Mouse (Mus musculus) MEL (cell line): ENCODE data around the gene Apobec3.

Source experiments
- CTCF ChIP-seq, 3 experiments: IDR thresholded peaks in 2 of 3; conservative IDR thresholded peaks in 1 of 3; 2 replicates each; pipeline ENCODE4 v1.5.1; 2011 to 2012; ENCODE audit warnings: low read length in 3 of 3, low read depth in 2 of 3, mild to moderate bottlenecking in 2 of 3, improper control_type of control experiment in 1 of 3, inconsistent platforms in 1 of 3, mixed read lengths in 1 of 3, moderate library complexity in 1 of 3; ENCODE audit not compliant: control insufficient read depth in 1 of 3, insufficient read depth in 1 of 3, poor library complexity in 1 of 3, severe bottlenecking in 1 of 3
- EP300 ChIP-seq, 2 experiments: IDR thresholded peaks; 2 replicates each; pipeline ENCODE4 v1.6.1; 2011; ENCODE audit warnings: improper control_type of control experiment in 2 of 2, low read length in 2 of 2, low read depth in 1 of 2, mild to moderate bottlenecking in 1 of 2
- GATA1 ChIP-seq: IDR thresholded peaks from 2 replicates; pipeline ENCODE4 v1.6.1; 2011; ENCODE audit warnings: low read depth, low read length, improper control_type of control experiment
- HCFC1 ChIP-seq: IDR thresholded peaks from 2 replicates; pipeline ENCODE4 v1.6.1; 2012; ENCODE audit warnings: low read depth, mild to moderate bottlenecking, inconsistent platforms, low read length, improper control_type of control experiment, moderate library complexity
- MAX ChIP-seq: IDR thresholded peaks from 2 replicates; pipeline ENCODE4 v1.6.1; 2011; ENCODE audit warnings: low read length, improper control_type of control experiment
- MAZ ChIP-seq: IDR thresholded peaks from 2 replicates; pipeline ENCODE4 v1.6.1; 2012; ENCODE audit warnings: low read depth, mild to moderate bottlenecking, inconsistent platforms, low read length, improper control_type of control experiment
- POLR2A ChIP-seq, 2 experiments: IDR thresholded peaks; 2 replicates each; pipeline ENCODE4 v1.6.1; 2011 to 2012; ENCODE audit warnings: low read length in 2 of 2, mild to moderate bottlenecking in 2 of 2, control low read depth in 1 of 2, improper control_type of control experiment in 1 of 2, low read depth in 1 of 2, moderate library complexity in 1 of 2; ENCODE audit not compliant: control insufficient read depth in 1 of 2, insufficient read depth in 1 of 2, poor library complexity in 1 of 2
- SMC3 ChIP-seq: IDR thresholded peaks from 2 replicates; pipeline ENCODE4 v1.6.1; 2011; ENCODE audit warnings: low read depth, low read length, improper control_type of control experiment
- USF1 ChIP-seq: IDR thresholded peaks from 2 replicates; pipeline ENCODE4 v1.6.1; 2014; ENCODE audit warnings: low read depth, mild to moderate bottlenecking, inconsistent platforms, low read length, improper control_type of control experiment, moderate library complexity
- ZMIZ1 ChIP-seq: IDR thresholded peaks from 2 replicates; pipeline ENCODE4 v1.6.1; 2012; ENCODE audit warnings: low read depth, mild to moderate bottlenecking, inconsistent platforms, low read length, improper control_type of control experiment, moderate library complexity

- TF ChIP-seq MAZ: no peak
- TF ChIP-seq CTCF (IDR thresholded peaks at IDR 0.05 in 2 of 3, conservative IDR thresholded peaks at IDR 0.05 in 1 of 3; ENCODE audit: control insufficient read depth in 1 of 3, insufficient read depth in 1 of 3, low read depth in 2 of 3, low read length in 3 of 3, poor library complexity in 1 of 3, severe bottlenecking in 1 of 3): peak; percentile 14 to 44 (median 29); a peak in 5 of 6 replicates
- TF ChIP-seq MAX: no peak
- TF ChIP-seq EP300 (IDR thresholded peaks at IDR 0.05; ENCODE audit: low read depth in 1 of 2, low read length in 2 of 2): no peak
- TF ChIP-seq ZMIZ1: no peak
- TF ChIP-seq POLR2A (IDR thresholded peaks at IDR 0.05; ENCODE audit: control insufficient read depth in 1 of 2, insufficient read depth in 1 of 2, low read depth in 1 of 2, low read length in 2 of 2, poor library complexity in 1 of 2): no peak
- TF ChIP-seq GATA1: no peak
- TF ChIP-seq SMC3: peak; percentile 29; the same call in 1 of the 2 replicates
- TF ChIP-seq HCFC1: no peak
- TF ChIP-seq USF1: no peak
These were observed 41.3 kb upstream of the Apobec3 start for GRCm38 (mm10) chr15:79850143-79850542.
